Mouse (Mus musculus) lung, postnatal 10 days (tissue): ENCODE data around the gene Pde12.

Experiments used
- DNase-seq: peaks from one replicate; pipeline ENCODE4 v3.0.0; 2021

Pde12 gene

GRCm38 (mm10) chr14:26643006-26643624 lies 26.6 kb downstream of the Pde12 start:
- no peak for DNase-seq

GRCm38 (mm10) chr14:26639961-26640360 lies 29.7 kb downstream of the Pde12 start:
- DNase-seq, result peak; percentile 9

GRCm38 (mm10) chr14:26639251-26639650 lies 30.4 kb downstream of the Pde12 start:
- DNase-seq, result peak; percentile 7

- peak; percentile 82 for DNase-seq
Measured at GRCm38 (mm10) chr14:26638708-26639084, 31.0 kb downstream of the Pde12 start.

- peak; percentile 98 for DNase-seq
Measured at GRCm38 (mm10) chr14:26637851-26638707, 31.6 kb downstream of the Pde12 start, which contains the start of gene Arf4. Gene Arf4, plus strand, starts transcription at chr14:26638074.

GRCm38 (mm10) chr14:26637025-26637850 lies 32.4 kb downstream of the Pde12 start:
- peak; percentile 38 for DNase-seq

- no peak for DNase-seq
Measured at GRCm38 (mm10) chr14:26626605-26627140, 43.0 kb downstream of the Pde12 start.

GRCm38 (mm10) chr14:26625301-26625700 lies 44.4 kb downstream of the Pde12 start:
- DNase-seq, result no peak

- DNase-seq, result no peak
Measured at GRCm38 (mm10) chr14:26610689-26611088, 59.0 kb downstream of the Pde12 start.
